Mouse (Mus musculus) G1E (cell line): ENCODE measurements around the gene Stx18.

Source experiments
- CTCF ChIP-seq: IDR thresholded peaks from 2 replicates; pipeline ENCODE4 v1.5.1; 2012; ENCODE audit warnings: low read depth, low read length, inconsistent platforms, mixed read lengths
- GATA1 ChIP-seq: IDR thresholded peaks from 2 replicates; pipeline ENCODE4 v1.6.1; 2012; ENCODE audit warnings: borderline replicate concordance, low read length, inconsistent platforms, mixed read lengths

DNA sequence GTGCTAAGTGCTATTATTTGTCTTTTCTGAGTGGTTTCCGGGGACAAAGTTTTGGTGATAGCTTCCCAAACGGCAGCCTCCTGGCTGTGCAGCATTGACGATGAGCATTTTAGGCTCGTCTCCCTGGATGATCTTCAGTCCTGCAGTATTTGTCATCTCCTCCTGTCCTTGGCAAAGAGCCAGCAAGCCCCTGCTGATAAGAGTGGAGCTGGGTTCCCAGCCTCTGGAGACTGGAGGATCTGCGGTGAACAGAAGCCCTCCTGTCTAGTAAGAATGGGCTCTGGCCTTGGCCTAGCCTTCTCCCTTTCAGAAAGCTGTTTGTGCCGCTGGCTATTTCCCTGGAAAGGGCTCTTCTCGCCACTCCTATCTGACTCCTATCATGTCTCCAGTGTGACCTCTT is 83.2 kb downstream of the Stx18 start:
- no peak for TF ChIP-seq CTCF
- TF ChIP-seq GATA1: no peak
